Mouse (Mus musculus) kidney, adult 2 months (tissue): ENCODE data around the gene Ddx54. TPM values are rescaled to one million over a fixed set of nuclear protein-coding genes. Genes with fewer than 3 reads are reported as not detected.

Experiments
- DNase-seq: peaks from one replicate; pipeline ENCODE4 v3.0.0; 2021
- H3K27ac ChIP-seq: fragments of 200-500 bp; 2 replicates; pipeline ENCODE4 v1.5.1; 2012; ENCODE audit warnings: low read depth, low read length, control low read depth, inconsistent platforms; ENCODE audit not compliant: insufficient read depth
- H3K27me3 ChIP-seq: fragments of 200-500 bp; replicated peaks from 2 replicates; pipeline ENCODE4 v1.6.1; 2012; ENCODE audit warnings: mild to moderate bottlenecking, moderate library complexity, low read length, inconsistent platforms; ENCODE audit not compliant: control insufficient read depth, insufficient read depth
- H3K36me3 ChIP-seq: fragments of 200-500 bp; 2 replicates; pipeline ENCODE4 v1.6.1; 2012; ENCODE audit warnings: mild to moderate bottlenecking, moderate library complexity, low read length, inconsistent platforms; ENCODE audit not compliant: control insufficient read depth, insufficient read depth
- H3K4me1 ChIP-seq: fragments of 200-500 bp; 2 replicates; pipeline ENCODE4 v1.6.1; 2011; ENCODE audit warnings: low read length; ENCODE audit not compliant: control insufficient read depth, insufficient read depth
- H3K4me3 ChIP-seq: fragments of 200-500 bp; 2 replicates; pipeline ENCODE4 v1.5.1; 2011; ENCODE audit warnings: mild to moderate bottlenecking, low read depth, low read length, control low read depth; ENCODE audit not compliant: insufficient read depth
- CTCF ChIP-seq: fragments of 200-500 bp; conservative IDR thresholded peaks from 2 replicates; pipeline ENCODE4 v1.5.1; 2011; ENCODE audit warnings: low read depth, mild to moderate bottlenecking, control low read depth, low read length, moderate library complexity, mixed read lengths; ENCODE audit not compliant: insufficient read depth, insufficient read length
- POLR2A ChIP-seq: fragments of 200-500 bp; IDR thresholded peaks from one replicate; pipeline ENCODE4 v1.6.1; 2011; ENCODE audit warnings: low read depth, low read length, control low read depth
- WGBS: fragments of 180-500 bp; shearing (Covaris S2); methylation state at CpG from one replicate; pipeline ENCODE4 v1.1.7; 2018; 5-methylcytosine and 5-hydroxymethylcytosine counted together
- polyA plus RNA-seq: library from polyadenylated mRNA; depleted of rRNA; stranded (reverse); fragments of >200 nt; gene quantifications from 2 replicates; pipeline ENCODE4 v1.2.3, GENCODE M21; 2012

The Ddx54 gene
- polyA plus RNA-seq, 1 experiment = 29.3 TPM

DNA sequence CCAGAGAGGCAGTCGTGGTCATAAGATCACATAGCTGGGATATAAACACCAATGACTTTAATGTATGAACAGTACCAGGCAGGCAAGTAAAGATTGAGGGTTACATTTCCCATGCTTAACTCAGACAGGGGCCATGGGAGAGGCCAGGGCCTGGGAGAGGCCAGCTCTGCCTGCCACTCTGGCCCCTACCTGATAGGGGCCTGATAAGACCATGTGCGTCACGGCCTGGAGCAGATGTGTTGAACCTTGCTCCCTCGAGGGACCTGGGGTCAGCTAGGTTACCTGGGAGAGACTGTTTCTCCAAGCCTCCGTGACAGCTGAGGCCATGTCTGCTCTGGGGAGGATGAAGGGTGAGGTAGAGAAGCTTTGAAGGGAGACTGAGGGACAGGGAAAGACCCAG is 38.7 kb downstream of the Ddx54 start:
- H3K4me1 ChIP-seq = peaks cover under 1% of the 10 kb centered on the region; the same call in 1 of the 2 replicates
- TF ChIP-seq CTCF = no peak
- no peak for TF ChIP-seq POLR2A

DNA sequence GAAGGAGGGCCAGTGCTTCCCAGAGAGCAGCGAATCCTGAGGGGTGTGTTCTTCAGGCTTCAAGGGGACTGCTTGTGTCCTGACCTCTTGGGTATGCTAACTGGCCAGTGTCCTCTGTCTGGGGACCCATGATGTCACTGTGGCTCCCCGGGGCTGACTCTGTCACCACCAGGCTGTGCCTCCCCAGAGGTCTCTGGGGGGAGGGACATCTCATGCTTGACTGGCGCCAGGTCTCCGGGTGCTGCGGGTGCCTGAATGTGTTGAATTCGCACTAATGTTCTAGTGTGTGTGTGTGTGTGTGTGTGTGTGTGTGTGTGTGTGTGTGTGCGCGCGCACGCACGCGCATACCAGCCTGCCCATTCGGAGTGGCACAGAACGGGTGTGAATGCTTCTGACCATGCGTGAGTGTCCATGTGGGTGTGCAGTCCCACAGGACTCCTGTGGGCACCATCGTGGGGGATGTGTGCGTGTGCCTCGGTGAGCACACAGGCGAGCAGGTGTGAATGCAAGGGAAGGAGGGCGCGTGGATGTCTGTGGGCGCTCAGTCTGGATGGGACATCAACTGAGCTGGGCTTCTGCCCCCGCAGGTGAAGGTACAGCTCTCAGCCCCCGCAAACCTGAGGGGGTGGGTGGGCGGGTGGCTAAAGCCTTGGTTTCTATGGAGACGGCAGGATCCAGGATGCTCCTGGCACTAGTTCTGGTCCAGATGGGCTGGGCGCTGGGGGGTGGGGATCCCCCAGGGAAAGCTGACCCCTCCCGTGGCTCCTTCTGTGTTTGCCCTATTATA is 40.6 kb downstream of the Ddx54 start:
- 0 out of 2 replicates have a peak, but pooled peaks cover 2% of the 10 kb centered on the region for H3K27me3 ChIP-seq
- no peak for TF ChIP-seq CTCF
- TF ChIP-seq POLR2A = no peak
- no peaks in the 10 kb centered on the region for H3K4me1 ChIP-seq
- H3K27ac ChIP-seq = no peak overlapping the region
- H3K36me3 ChIP-seq = no peaks in the 10 kb centered on the region
- 73% methylated on average over 28 of the region's 28 CpGs for WGBS
- no peak overlapping the region for H3K4me3 ChIP-seq
- DNase-seq = no peak

More for the DNA sequence above, 38.7 kb downstream of the Ddx54 start:
- no peak for DNase-seq
- WGBS = 66% methylated on average over 5 of the region's 5 CpGs
- Histone ChIP-seq H3K4me3 (no peak overlapping the region), H3K27ac (no peak overlapping the region), H3K36me3 (no peaks in the 10 kb centered on the region), H3K27me3 (0 out of 2 replicates have a peak, but pooled peaks cover 2% of the 10 kb centered on the region)

DNA sequence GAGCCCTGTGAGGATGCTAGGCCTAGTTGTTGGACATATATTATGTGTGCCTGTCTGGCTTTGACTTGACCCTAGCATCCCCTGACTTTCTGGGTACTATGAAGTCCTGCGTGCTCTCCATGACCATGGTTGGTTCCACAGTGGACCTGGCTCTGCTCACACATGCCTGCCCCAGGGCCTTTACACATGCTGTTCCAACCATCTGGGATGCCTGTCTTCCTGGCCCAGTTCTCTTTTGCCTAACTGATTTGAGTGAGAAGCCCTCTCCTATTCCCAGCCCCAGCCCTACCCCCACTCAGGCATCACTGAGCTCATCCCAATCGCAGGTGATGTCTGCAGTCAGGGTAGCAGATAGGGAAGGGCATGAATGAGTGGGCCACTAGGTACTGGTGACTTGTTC is 41.3 kb downstream of the Ddx54 start:
- Histone ChIP-seq H3K27me3 (0 out of 2 replicates have a peak, but pooled peaks cover 2% of the 10 kb centered on the region), H3K27ac (no peak overlapping the region), H3K4me3 (no peak overlapping the region), H3K4me1 (no peaks in the 10 kb centered on the region), H3K36me3 (no peaks in the 10 kb centered on the region)
- DNase-seq = no peak
- TF ChIP-seq CTCF (no peak), POLR2A (no peak)
- 89% methylated on average over 2 of the region's 2 CpGs for WGBS

DNA sequence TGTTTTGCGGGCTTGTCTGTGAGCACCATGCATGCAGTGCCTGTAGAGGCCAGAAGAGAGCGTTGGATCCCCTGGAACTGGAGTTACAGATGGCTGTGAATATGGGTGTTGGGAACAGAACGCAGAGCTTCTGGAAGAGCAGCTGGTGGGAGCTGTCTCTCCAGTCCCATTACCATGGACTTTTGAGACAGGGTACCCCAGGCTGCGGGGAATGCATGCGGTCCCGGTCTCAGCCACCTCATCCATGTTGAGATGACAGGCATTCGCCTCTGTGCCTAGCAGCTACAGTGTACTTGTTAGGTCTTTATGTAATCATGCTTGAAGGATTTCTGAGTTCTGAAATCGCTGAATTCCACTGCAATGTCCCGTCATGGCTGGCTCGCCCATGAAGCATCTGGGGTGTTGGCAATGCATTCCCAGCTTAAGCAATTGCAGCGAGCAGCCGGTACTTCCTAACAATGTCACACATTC is 43.8 kb downstream of the Ddx54 start:
- Histone ChIP-seq H3K4me3 (no peak overlapping the region), H3K27ac (no peak overlapping the region), H3K36me3 (no peaks in the 10 kb centered on the region), H3K27me3 (no peaks in the 10 kb centered on the region), H3K4me1 (no peaks in the 10 kb centered on the region)
- WGBS = 81% methylated on average over 12 of the region's 12 CpGs
- TF ChIP-seq CTCF = no peak
- no peak for TF ChIP-seq POLR2A
- no peak for DNase-seq

DNA sequence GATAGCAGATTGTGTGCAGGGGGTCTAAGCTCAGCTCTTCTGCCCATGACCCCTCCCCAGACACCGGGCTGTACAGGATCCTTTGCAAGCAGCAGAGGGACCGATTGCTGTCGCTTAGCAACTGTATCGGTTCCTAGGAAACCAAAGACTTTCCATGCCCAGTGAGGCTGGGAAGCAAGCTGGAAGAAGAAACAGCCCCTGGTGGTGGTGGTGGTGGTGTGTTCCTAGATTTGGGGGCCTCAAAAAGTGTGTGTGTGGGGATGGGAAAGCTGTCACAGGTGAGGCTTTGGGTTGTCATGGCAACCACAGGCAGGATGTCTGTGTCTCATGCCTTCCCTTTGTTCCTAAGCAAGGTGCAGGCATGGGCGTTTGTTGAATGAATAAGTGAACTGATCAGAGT is 48.3 kb downstream of the Ddx54 start:
- Histone ChIP-seq H3K36me3 (no peaks in the 10 kb centered on the region), H3K27ac (no peak overlapping the region), H3K4me3 (no peak overlapping the region), H3K27me3 (no peaks in the 10 kb centered on the region), H3K4me1 (no peaks in the 10 kb centered on the region)
- TF ChIP-seq CTCF = no peak
- no peak for TF ChIP-seq POLR2A
- no peak for DNase-seq
- WGBS = 62% methylated on average over 5 of the region's 5 CpGs

DNA sequence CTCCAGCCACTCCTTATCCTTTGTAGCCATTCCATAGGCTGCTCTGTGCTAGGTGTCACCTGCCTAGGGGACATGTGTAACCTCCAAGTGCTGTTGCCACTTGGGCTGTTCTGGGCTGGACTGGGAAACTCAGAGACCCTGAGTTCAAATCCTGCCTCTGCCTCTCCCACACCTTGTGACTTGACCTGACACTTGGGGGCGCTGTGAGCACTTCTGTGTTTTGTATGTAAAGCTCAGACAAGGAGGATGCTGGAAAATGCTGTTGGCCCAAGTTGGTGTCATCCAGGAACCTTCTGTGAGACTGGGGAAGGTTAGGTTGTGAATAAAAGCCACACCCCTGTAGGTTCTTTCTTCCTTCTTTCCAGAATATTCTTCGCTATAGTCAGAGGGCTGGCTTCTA is 52.3 kb downstream of the Ddx54 start:
- no peaks in the 10 kb centered on the region for H3K36me3 ChIP-seq
- no peak for DNase-seq
- H3K27me3 ChIP-seq = no peaks in the 10 kb centered on the region
- 60% methylated on average over 2 of the region's 2 CpGs for WGBS
- no peak overlapping the region for H3K27ac ChIP-seq
- H3K4me3 ChIP-seq = no peak overlapping the region
- H3K4me1 ChIP-seq = no peaks in the 10 kb centered on the region
- no peak for TF ChIP-seq CTCF

DNA sequence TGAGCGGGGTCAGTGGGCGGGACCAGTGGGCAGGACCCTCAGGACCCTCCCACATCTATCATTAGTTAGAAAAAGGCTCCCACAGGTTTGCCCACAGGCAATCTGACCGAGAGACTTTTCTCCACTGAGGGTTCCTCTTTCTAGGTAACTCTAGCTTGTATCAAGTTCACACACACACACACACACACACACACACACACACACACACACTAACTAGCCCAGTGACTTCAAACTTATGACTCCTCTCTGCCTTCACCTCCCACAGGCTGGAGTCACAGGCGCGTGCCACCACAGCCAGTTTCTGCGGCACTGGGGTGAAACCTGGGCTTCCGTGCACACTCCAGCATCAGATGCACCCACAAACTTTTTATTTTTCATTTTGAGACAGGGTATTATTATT is 56.2 kb downstream of the Ddx54 start:
- DNase-seq = no peak
- H3K4me1 ChIP-seq = no peaks in the 10 kb centered on the region
- 63% methylated on average over 7 of the region's 7 CpGs for WGBS

More for the DNA sequence above, 56.2 kb downstream of the Ddx54 start:
- no peak overlapping the region for H3K27ac ChIP-seq
- no peak overlapping the region for H3K4me3 ChIP-seq
- no peaks in the 10 kb centered on the region for H3K36me3 ChIP-seq
- no peak for TF ChIP-seq CTCF
- TF ChIP-seq POLR2A = no peak
- H3K27me3 ChIP-seq = no peaks in the 10 kb centered on the region
